Mouse (Mus musculus) telencephalon, adult 2 months (tissue): ENCODE results near the gene Kcnk18.
A peak's percentile ranks its signal among the peaks of the same experiment; 100 is the strongest.

Experiments
- DNase-seq: peaks from one replicate; pipeline ENCODE4 v3.0.0-alpha.2; 2011; ENCODE audit warnings: low read depth, low spot score

Kcnk18 gene

GRCm38 (mm10) chr19:59228376-59228775 lies 9.4 kb downstream of the Kcnk18 start:
- DNase-seq: no peak

- no peak for DNase-seq
These were observed 13.8 kb downstream of the Kcnk18 start for GRCm38 (mm10) chr19:59232786-59233185.

- DNase-seq: no peak
These were observed 16.0 kb downstream of the Kcnk18 start for GRCm38 (mm10) chr19:59235001-59235400.

- no peak for DNase-seq
These were observed 17.0 kb downstream of the Kcnk18 start for GRCm38 (mm10) chr19:59236046-59236445.

GRCm38 (mm10) chr19:59238630-59239029 lies 19.6 kb downstream of the Kcnk18 start:
- DNase-seq: no peak

GRCm38 (mm10) chr19:59239124-59239817 lies 20.3 kb downstream of the Kcnk18 start:
- DNase-seq: peak; percentile 34

- no peak for DNase-seq
These were observed 23.0 kb downstream of the Kcnk18 start for GRCm38 (mm10) chr19:59241987-59242386.

GRCm38 (mm10) chr19:59243057-59243456 lies 24.0 kb downstream of the Kcnk18 start:
- DNase-seq: no peak

GRCm38 (mm10) chr19:59248144-59248543 lies 29.1 kb downstream of the Kcnk18 start:
- no peak for DNase-seq

- DNase-seq: no peak
These were observed 29.7 kb downstream of the Kcnk18 start for GRCm38 (mm10) chr19:59248553-59249286.

GRCm38 (mm10) chr19:59252651-59253050 lies 33.6 kb downstream of the Kcnk18 start:
- DNase-seq: no peak

GRCm38 (mm10) chr19:59259633-59260032 lies 40.6 kb downstream of the Kcnk18 start:
- DNase-seq: no peak

- DNase-seq: no peak
These were observed 41.9 kb downstream of the Kcnk18 start, which contains the start of gene Slc18a2 for GRCm38 (mm10) chr19:59260718-59261442. Slc18a2 (plus strand) TSS chr19:59260896.

GRCm38 (mm10) chr19:59261604-59262003 lies 42.6 kb downstream of the Kcnk18 start:
- no peak for DNase-seq

- DNase-seq: no peak
These were observed 44.2 kb downstream of the Kcnk18 start for GRCm38 (mm10) chr19:59263171-59263570.

GRCm38 (mm10) chr19:59264838-59265532 lies 46.0 kb downstream of the Kcnk18 start:
- no peak for DNase-seq

- DNase-seq: no peak
These were observed 46.9 kb downstream of the Kcnk18 start for GRCm38 (mm10) chr19:59265907-59266306.

- no peak for DNase-seq
These were observed 48.5 kb downstream of the Kcnk18 start for GRCm38 (mm10) chr19:59267417-59267963.

- no peak for DNase-seq
These were observed 54.2 kb downstream of the Kcnk18 start for GRCm38 (mm10) chr19:59273190-59273589.

- no peak for DNase-seq
These were observed 57.3 kb downstream of the Kcnk18 start for GRCm38 (mm10) chr19:59276354-59276753.

- no peak for DNase-seq
These were observed 61.8 kb downstream of the Kcnk18 start for GRCm38 (mm10) chr19:59280841-59281240.
